Mouse (Mus musculus): ENCODE results near the gene Fam173b. TPM values are rescaled to one million over a fixed set of nuclear protein-coding genes. Genes with fewer than 3 reads are reported as not detected.
A peak's percentile ranks its signal among the peaks of the same experiment; 100 is the strongest.
"Not testable (repeated sequence)": the region's sequence is repeated elsewhere in the genome, so short reads cannot be mapped to it uniquely, and the experiment has no call there.

Fam173b gene
- 8.6 and 13.0 TPM in 2 replicates for total RNA-seq (2014; fragmentation: Nextera tagmentation)
- 7.7 and 11.1 TPM in 2 replicates for total RNA-seq (2017)

GRCm38 (mm10) chr15:31601646-31602374 is at the start of gene Fam173b, which contains the start of gene Cct5:
TSS of gene Fam173b (plus strand) at chr15:31601852.
TSS of gene Cct5 (minus strand) at chr15:31601804.
- peak; percentile 80 for ATAC-seq (replicated peaks; ENCODE audit: poor library complexity, severe bottlenecking)

- ATAC-seq (replicated peaks; ENCODE audit: poor library complexity, severe bottlenecking) = peak; percentile 92
Observed at GRCm38 (mm10) chr15:31554855-31555254, 46.8 kb upstream of the Fam173b start.

- no peak for ATAC-seq (replicated peaks; ENCODE audit: poor library complexity, severe bottlenecking)
Observed at GRCm38 (mm10) chr15:31561390-31561789, 40.3 kb upstream of the Fam173b start.

GRCm38 (mm10) chr15:31561976-31562375 is 39.7 kb upstream of the Fam173b start:
- no peak for ATAC-seq (replicated peaks; ENCODE audit: poor library complexity, severe bottlenecking)

DNA sequence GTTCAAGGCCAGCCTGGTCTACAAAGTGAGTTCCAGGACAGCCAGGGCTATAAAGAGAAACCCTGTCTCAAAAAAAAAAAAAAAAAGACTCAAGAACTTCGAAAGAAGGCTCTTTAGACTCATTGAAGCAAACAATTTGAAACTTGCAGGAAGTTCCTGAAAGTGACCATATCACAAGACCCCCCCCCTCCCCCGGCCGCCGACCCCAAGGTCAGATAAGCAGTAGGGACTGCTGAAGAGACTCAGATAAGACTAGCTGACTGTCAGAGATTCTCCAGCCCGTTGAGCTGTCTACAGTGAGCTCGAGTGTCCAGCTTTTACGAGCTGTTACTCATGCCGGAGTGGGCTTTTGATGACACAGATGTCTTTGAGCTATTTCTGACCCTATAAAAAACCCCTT is 38.8 kb upstream of the Fam173b start:
- ATAC-seq (replicated peaks; ENCODE audit: poor library complexity, severe bottlenecking) = no peak

DNA sequence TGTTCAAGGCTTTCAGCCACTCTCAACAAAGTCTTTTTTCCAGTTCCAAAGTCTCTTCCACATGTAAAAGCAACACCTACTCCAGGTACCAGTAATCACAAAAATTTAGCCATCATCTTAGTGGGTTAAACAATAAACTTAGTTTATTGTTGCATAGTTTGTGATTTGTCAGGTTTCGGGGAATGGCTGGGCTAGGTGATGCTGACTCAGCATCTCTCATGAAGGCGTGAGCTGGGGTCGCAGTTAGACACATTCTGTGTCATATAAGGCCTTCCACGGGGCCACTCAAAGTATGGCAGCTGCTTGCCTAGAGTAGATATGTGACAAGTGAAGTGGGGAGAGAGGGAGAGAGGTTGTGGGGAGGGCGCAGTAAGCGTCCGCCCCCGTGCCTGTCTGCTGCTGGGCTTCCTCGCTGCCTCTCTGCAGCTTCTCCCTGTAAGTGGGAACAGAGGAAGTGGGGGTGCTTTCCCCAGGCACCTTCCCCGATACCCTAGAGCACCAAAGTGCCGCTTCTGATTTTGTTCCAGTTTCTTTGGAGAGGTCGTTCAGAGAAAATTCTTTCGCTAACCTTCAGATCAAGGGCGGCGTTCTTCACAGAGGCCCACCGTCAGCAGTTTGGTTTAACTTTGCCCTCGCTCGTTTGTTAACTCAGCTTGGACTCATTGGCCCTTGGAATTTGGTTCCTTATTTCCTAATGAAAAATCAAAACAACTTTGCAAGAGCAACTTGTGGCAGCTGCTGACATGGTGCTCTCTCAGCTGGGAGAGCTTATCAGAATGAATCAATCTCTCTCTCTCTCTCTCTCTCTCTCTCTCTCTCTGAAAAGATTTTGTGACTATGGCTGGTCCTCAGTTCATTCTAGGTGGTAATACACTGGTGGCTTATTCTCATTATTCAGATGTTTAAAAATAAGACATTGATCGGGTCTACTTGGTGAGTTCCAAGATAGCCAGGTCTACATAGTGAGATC is 37.8 kb upstream of the Fam173b start:
- ATAC-seq (replicated peaks; ENCODE audit: poor library complexity, severe bottlenecking) = peak; percentile 57

GRCm38 (mm10) chr15:31565184-31565583 is 36.5 kb upstream of the Fam173b start, which contains the start of gene Cmbl:
TSS of gene Cmbl (plus strand) at chr15:31565389.
- ATAC-seq (replicated peaks; ENCODE audit: poor library complexity, severe bottlenecking) = no peak

DNA sequence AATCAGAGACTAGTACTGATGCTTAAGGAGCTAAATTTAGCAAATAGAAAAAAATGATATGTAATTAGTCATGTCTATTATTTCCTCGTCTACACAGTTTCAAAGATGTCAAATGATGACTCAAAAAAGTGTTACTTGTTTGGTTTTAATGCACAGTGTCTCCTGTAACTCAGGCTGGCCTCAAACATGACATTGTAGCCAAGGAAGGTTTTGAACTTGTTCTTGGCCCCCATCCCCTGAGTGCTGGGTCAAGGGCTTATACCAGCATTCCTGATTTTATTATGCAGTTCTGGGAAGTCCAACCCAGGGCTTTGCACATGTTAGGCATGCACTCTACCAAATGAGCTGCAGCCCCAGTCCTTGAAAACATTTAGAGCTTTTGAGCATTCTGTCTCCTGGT is 35.9 kb upstream of the Fam173b start:
- ATAC-seq (replicated peaks; ENCODE audit: poor library complexity, severe bottlenecking) = no peak

DNA sequence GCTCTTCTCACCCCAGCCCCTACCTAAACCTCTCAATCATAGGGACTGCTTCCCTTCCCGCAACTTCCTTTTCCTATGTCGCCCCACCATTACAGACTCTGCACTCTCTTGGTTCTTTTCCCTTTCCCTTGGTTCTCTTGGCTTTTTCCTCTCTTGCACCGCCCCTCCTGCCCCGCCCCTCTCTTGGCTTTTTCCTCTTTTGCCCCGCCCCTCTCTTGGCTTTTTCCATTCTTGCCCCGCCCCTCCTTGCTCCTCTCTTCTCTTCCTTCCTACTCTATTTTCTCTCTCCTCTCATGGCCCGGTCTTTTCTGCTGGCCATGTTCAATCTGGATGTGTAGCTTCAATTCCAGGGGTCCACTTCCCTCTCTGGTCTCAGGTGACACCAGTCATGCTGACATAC is 34.2 kb upstream of the Fam173b start:
- peak; percentile 36; the same call in 1 of the 2 replicates for ATAC-seq (replicated peaks; ENCODE audit: poor library complexity, severe bottlenecking)

GRCm38 (mm10) chr15:31568581-31568996 is 33.1 kb upstream of the Fam173b start:
- no peak for ATAC-seq (replicated peaks; ENCODE audit: poor library complexity, severe bottlenecking)

- no peak for ATAC-seq (replicated peaks; ENCODE audit: poor library complexity, severe bottlenecking)
Observed at GRCm38 (mm10) chr15:31569325-31570022, 32.2 kb upstream of the Fam173b start.

GRCm38 (mm10) chr15:31570959-31571358 is 30.7 kb upstream of the Fam173b start:
- ATAC-seq (replicated peaks; ENCODE audit: poor library complexity, severe bottlenecking) = peak; percentile 57

DNA sequence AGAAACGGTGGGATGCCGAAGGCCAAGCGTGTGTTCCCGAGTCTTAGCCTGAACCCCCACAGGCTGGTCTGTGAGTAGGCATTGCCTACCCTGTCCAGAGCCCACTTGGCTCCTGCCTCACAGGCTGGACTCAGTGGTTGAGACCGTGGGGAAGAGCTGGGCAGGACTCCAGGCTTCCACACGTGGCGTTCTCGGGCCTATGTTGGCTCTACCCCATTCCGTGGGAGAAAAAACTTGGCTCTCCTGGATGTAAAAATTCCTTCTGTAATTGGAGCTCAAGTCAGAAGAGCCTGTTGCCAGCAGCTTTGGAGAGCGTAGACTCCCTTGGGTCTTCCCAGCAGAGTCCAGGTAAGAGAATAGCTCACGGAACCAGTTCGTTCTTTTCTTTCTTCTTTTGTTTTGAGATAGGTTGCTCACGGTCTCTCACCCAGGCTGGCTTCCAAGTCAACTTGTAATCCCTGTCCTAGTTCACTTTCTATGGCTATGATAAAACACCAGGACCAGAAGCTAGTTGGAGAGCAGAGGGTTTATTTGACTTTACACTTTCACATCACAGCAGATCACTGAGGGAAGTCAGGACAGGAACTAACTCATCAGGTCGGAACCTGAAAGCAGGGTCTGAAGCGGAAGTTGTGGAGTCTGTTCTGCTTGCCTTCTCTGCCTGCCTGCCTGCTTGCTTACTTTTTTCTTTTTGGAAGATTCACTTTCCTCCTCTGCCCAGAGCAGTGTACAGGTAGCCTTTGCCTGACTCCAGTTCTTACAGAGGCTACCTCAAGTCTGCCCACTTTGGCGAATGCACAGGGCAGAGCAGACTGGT is 29.5 kb upstream of the Fam173b start:
- ATAC-seq (replicated peaks; ENCODE audit: poor library complexity, severe bottlenecking) = peak; percentile 80

GRCm38 (mm10) chr15:31573287-31573686 is 28.4 kb upstream of the Fam173b start:
- ATAC-seq (replicated peaks; ENCODE audit: poor library complexity, severe bottlenecking) = no peak

GRCm38 (mm10) chr15:31573692-31574091 is 28.0 kb upstream of the Fam173b start:
- ATAC-seq (replicated peaks; ENCODE audit: poor library complexity, severe bottlenecking) = no peak

- ATAC-seq (replicated peaks; ENCODE audit: poor library complexity, severe bottlenecking) = no peak
Observed at GRCm38 (mm10) chr15:31576076-31576475, 25.6 kb upstream of the Fam173b start.

- not testable (repeated sequence) for ATAC-seq (replicated peaks; ENCODE audit: poor library complexity, severe bottlenecking)
Observed at GRCm38 (mm10) chr15:31581086-31581485, 20.6 kb upstream of the Fam173b start.

- 0 out of 2 replicates have a peak, but pooled peaks have one; percentile 21 for ATAC-seq (replicated peaks; ENCODE audit: poor library complexity, severe bottlenecking)
Observed at GRCm38 (mm10) chr15:31583304-31584085, 18.2 kb upstream of the Fam173b start.

- peak; percentile 37 for ATAC-seq (replicated peaks; ENCODE audit: poor library complexity, severe bottlenecking)
Observed at GRCm38 (mm10) chr15:31585238-31585637, 16.4 kb upstream of the Fam173b start.
